Mouse (Mus musculus): ENCODE measurements around the gene Sez6l.

Sez6l gene

GRCm38 (mm10) chr5:112584155-112584769 is 7.3 kb upstream of the Sez6l start:
- no peak for DNase-seq (ENCODE audit: extremely low spot score)

- DNase-seq (ENCODE audit: extremely low spot score), result no peak
Observed at GRCm38 (mm10) chr5:112583304-112583703, 6.3 kb upstream of the Sez6l start.

GRCm38 (mm10) chr5:112577750-112578149 is 765 bp upstream of the Sez6l start:
- no peak for DNase-seq (ENCODE audit: extremely low spot score)

- DNase-seq (ENCODE audit: extremely low spot score), result peak; percentile 35
Observed at GRCm38 (mm10) chr5:112576361-112576992, 508 bp downstream of the Sez6l start.

GRCm38 (mm10) chr5:112575151-112575915 is 1.7 kb downstream of the Sez6l start:
- peak; percentile 61 for DNase-seq (ENCODE audit: extremely low spot score)

- DNase-seq (ENCODE audit: extremely low spot score), result peak; percentile 54
Observed at GRCm38 (mm10) chr5:112573916-112574315, 3.1 kb downstream of the Sez6l start.

GRCm38 (mm10) chr5:112572217-112572616 is 4.8 kb downstream of the Sez6l start:
- no peak for DNase-seq (ENCODE audit: extremely low spot score)

- DNase-seq (ENCODE audit: extremely low spot score), result no peak
Observed at GRCm38 (mm10) chr5:112565489-112565888, 11.5 kb downstream of the Sez6l start.

GRCm38 (mm10) chr5:112565083-112565482 is 11.9 kb downstream of the Sez6l start:
- no peak for DNase-seq (ENCODE audit: extremely low spot score)

- no peak for DNase-seq (ENCODE audit: extremely low spot score)
Observed at GRCm38 (mm10) chr5:112560869-112561499, 16.0 kb downstream of the Sez6l start.

GRCm38 (mm10) chr5:112560139-112560538 is 16.8 kb downstream of the Sez6l start:
- DNase-seq (ENCODE audit: extremely low spot score), result no peak

- no peak for DNase-seq (ENCODE audit: extremely low spot score)
Observed at GRCm38 (mm10) chr5:112557396-112557795, 19.6 kb downstream of the Sez6l start.

- DNase-seq (ENCODE audit: extremely low spot score), result no peak
Observed at GRCm38 (mm10) chr5:112556640-112557039, 20.3 kb downstream of the Sez6l start.

- DNase-seq (ENCODE audit: extremely low spot score), result no peak
Observed at GRCm38 (mm10) chr5:112554508-112554907, 22.5 kb downstream of the Sez6l start.

- no peak for DNase-seq (ENCODE audit: extremely low spot score)
Observed at GRCm38 (mm10) chr5:112552786-112553185, 24.2 kb downstream of the Sez6l start.

- no peak for DNase-seq (ENCODE audit: extremely low spot score)
Observed at GRCm38 (mm10) chr5:112551975-112552728, 24.8 kb downstream of the Sez6l start.

- DNase-seq (ENCODE audit: extremely low spot score), result no peak
Observed at GRCm38 (mm10) chr5:112548846-112549620, 28.0 kb downstream of the Sez6l start.

GRCm38 (mm10) chr5:112546771-112547170 is 30.2 kb downstream of the Sez6l start:
- DNase-seq (ENCODE audit: extremely low spot score), result no peak

GRCm38 (mm10) chr5:112538295-112538694 is 38.7 kb downstream of the Sez6l start:
- DNase-seq (ENCODE audit: extremely low spot score), result no peak

- DNase-seq (ENCODE audit: extremely low spot score), result no peak
Observed at GRCm38 (mm10) chr5:112535868-112536267, 41.1 kb downstream of the Sez6l start.

- DNase-seq (ENCODE audit: extremely low spot score), result no peak
Observed at GRCm38 (mm10) chr5:112534146-112534545, 42.8 kb downstream of the Sez6l start.
